Mouse (Mus musculus) liver, postnatal 0 days (tissue): ENCODE results near the gene Gtf2h3.

Source experiments
- CTCF ChIP-seq: sonication (generic); IDR thresholded peaks from 2 replicates; pipeline ENCODE4 v1.5.1; 2016; ENCODE audit warnings: antibody characterized with exemption, low read depth
- EP300 ChIP-seq: IDR thresholded peaks from 2 replicates; pipeline ENCODE4 v1.6.1; 2016; ENCODE audit warnings: antibody characterized with exemption, low read depth, mild to moderate bottlenecking

DNA sequence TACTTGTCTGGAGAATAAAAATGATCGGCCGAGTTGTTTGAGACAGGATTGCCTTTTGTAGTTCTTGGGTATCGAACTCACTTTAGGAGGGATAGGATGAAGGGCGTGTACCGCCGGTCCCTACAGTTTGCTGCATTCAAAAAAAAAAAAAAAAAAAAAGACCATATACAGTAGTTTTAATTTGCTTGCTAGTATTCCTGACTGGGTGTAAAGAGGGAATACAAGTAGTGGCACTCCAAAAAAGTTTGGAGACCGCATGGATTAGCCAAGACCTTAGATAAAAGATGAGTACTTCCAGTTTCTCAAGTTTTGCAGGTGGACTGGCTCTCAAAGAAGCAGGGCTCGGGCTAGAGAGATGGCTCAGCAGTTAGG, 37.4 kb upstream of the Gtf2h3 start:
- no peak for TF ChIP-seq EP300
- no peak for TF ChIP-seq CTCF
